Mouse (Mus musculus) lung, embryonic 16.5 days (tissue): Measurements from ENCODE around the gene Spag9. TPM values are rescaled to one million over a fixed set of nuclear protein-coding genes. Genes with fewer than 3 reads are reported as not detected.
"Not testable (repeated sequence)": the region's sequence is repeated elsewhere in the genome, so short reads cannot be mapped to it uniquely, and the experiment has no call there.

Experiments
- ATAC-seq: fragments of 200-750 bp; cut with Nextera tagmentation; 2 replicates; pipeline ENCODE4 v1.8.0; 2017; ENCODE audit warnings: low read depth, mild to moderate bottlenecking, moderate library complexity
- H3K27ac ChIP-seq: fragments of 300-500 bp; sonication (generic); 2 replicates; pipeline ENCODE4 v1.5.1; 2014; ENCODE audit warnings: mild to moderate bottlenecking, control low read depth, low read length
- H3K27me3 ChIP-seq: fragments of 300-500 bp; sonication (generic); 2 replicates; pipeline ENCODE4 v1.6.1; 2014; ENCODE audit warnings: low read depth, low read length, mixed read lengths; ENCODE audit not compliant: control insufficient read depth, insufficient read depth
- H3K36me3 ChIP-seq: fragments of 300-500 bp; sonication (generic); 2 replicates; pipeline ENCODE4 v1.6.1; 2014; ENCODE audit warnings: low read length; ENCODE audit not compliant: control insufficient read depth, insufficient read depth
- H3K4me1 ChIP-seq: fragments of 300-500 bp; sonication (generic); replicated peaks from 2 replicates; pipeline ENCODE4 v1.6.1; 2014; ENCODE audit warnings: low read length, mixed read lengths; ENCODE audit not compliant: control insufficient read depth, insufficient read depth
- H3K4me2 ChIP-seq: fragments of 300-500 bp; sonication (generic); 2 replicates; pipeline ENCODE4 v1.6.1; 2014; ENCODE audit warnings: low read depth, low read length, control low read depth
- H3K4me3 ChIP-seq: fragments of 300-500 bp; sonication (generic); 2 replicates; pipeline ENCODE4 v1.5.1; 2014; ENCODE audit warnings: mild to moderate bottlenecking, low read length, control low read depth
- H3K9ac ChIP-seq: fragments of 300-500 bp; sonication (generic); 2 replicates; pipeline ENCODE4 v1.6.1; 2014; ENCODE audit warnings: low read length, control low read depth
- H3K9me3 ChIP-seq: fragments of 300-500 bp; sonication (generic); 2 replicates; pipeline ENCODE4 v1.6.1; 2016; ENCODE audit warnings: low read length; ENCODE audit not compliant: control insufficient read depth
- WGBS: fragments of 180-500 bp; shearing (Covaris S2); extraction: QIAGEN DNeasy Blood & Tissue Kit; methylation state at CpG from one replicate; pipeline ENCODE4 v1.1.7; 2014; 5-methylcytosine and 5-hydroxymethylcytosine counted together
- polyA plus RNA-seq: library from polyadenylated mRNA; unstranded; fragments of >200 nt; fragmentation: Nextera tagmentation; extraction: Ambion mirVana; gene quantifications from 2 replicates; pipeline ENCODE4 v1.2.1, GENCODE M21; 2015

Gene Spag9
- polyA plus RNA-seq, 1 experiment from 2014 or later: 36.2 TPM

- Histone ChIP-seq H3K9ac (no peak overlapping the region), H3K36me3 (peaks cover 4% of the 10 kb centered on the region; the same call in 1 of the 2 replicates), H3K27me3 (no peaks in the 10 kb centered on the region), H3K4me1 (no peaks in the 10 kb centered on the region), H3K27ac (no peak overlapping the region), H3K4me3 (no peak overlapping the region), H3K9me3 (no peaks in the 10 kb centered on the region), H3K4me2 (no peak overlapping the region)
- no peak for ATAC-seq
- 96% methylated on average over 5 of the region's 5 CpGs for WGBS
These were observed 68.0 kb downstream of the Spag9 start for GRCm38 (mm10) chr11:94063941-94064340.

- H3K36me3 ChIP-seq: peaks cover 8% of the 10 kb centered on the region
- no peak overlapping the region for H3K4me2 ChIP-seq
- no peak for ATAC-seq
- 67% methylated on average over 2 of the region's 2 CpGs for WGBS
- no peak overlapping the region for H3K27ac ChIP-seq
- no peaks in the 10 kb centered on the region for H3K4me1 ChIP-seq
- H3K4me3 ChIP-seq: no peak overlapping the region
- no peak overlapping the region for H3K9ac ChIP-seq
- no peaks in the 10 kb centered on the region for H3K9me3 ChIP-seq
- no peaks in the 10 kb centered on the region for H3K27me3 ChIP-seq
These were observed 74.6 kb downstream of the Spag9 start for GRCm38 (mm10) chr11:94070455-94070854.

- Histone ChIP-seq H3K9ac (no peak overlapping the region), H3K36me3 (peaks cover 6% of the 10 kb centered on the region), H3K4me2 (no peak overlapping the region), H3K27ac (no peak overlapping the region), H3K4me1 (no peaks in the 10 kb centered on the region), H3K27me3 (no peaks in the 10 kb centered on the region), H3K4me3 (no peak overlapping the region), H3K9me3 (no peaks in the 10 kb centered on the region)
- no peak for ATAC-seq
- WGBS: 79% methylated on average over 4 of the region's 4 CpGs
These were observed 77.4 kb downstream of the Spag9 start for GRCm38 (mm10) chr11:94073283-94073682.

DNA sequence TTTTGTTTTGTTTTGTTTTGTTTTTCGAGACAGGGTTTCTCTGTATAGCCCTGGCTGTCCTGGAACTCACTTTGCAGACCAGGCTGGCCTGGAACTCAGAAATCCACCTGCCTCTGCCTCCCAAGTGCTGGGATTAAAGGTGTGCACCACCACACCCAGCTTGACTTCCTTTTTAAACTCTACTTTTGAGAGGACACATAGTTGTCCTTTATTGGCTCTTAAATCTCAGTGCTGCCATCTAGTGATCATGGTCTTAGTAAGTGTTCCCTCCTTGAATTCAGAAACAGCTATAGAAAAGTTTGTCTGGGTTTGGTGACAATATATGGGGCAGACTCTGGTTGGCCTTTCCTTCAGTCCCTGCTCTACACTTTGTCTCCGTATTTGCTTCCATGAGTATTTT is 91.1 kb downstream of the Spag9 start:
- H3K4me3 ChIP-seq, H3K27me3 ChIP-seq, H3K4me2 ChIP-seq, H3K9ac ChIP-seq, H3K27ac ChIP-seq, H3K9me3 ChIP-seq, ATAC-seq, H3K4me1 ChIP-seq: not testable (repeated sequence)
- H3K36me3 ChIP-seq: peaks cover 29% of the 10 kb centered on the region
- WGBS: 73% methylated on average over 2 of the region's 2 CpGs

DNA sequence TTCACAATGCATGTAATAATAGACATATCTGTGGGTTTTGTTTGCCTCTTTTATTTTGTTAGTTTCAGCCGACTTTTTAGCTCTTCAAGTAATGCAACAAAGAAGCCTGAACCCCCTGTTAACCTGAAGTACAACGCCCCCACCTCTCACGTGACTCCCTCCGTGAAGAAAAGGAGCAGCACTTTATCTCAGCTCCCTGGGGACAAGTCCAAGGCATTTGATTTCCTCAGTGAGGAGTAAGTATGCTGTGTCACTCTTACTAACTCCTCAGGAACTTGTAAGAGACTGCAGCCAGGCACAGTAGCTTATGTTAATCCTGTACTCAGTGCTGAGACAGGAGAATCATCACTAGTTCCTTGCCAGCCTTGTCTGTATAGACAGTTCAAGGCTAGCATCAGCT is 94.6 kb downstream of the Spag9 start:
- peaks cover 26% of the 10 kb centered on the region for H3K36me3 ChIP-seq
- no peak overlapping the region for H3K27ac ChIP-seq
- ATAC-seq: no peak
- H3K27me3 ChIP-seq: no peaks in the 10 kb centered on the region
- H3K4me2 ChIP-seq: no peak overlapping the region
- no peaks in the 10 kb centered on the region for H3K4me1 ChIP-seq
- WGBS: 87% methylated on average over 4 of the region's 4 CpGs
- H3K4me3 ChIP-seq: no peak overlapping the region
- H3K9ac ChIP-seq: no peak overlapping the region
- H3K9me3 ChIP-seq: no peaks in the 10 kb centered on the region

DNA sequence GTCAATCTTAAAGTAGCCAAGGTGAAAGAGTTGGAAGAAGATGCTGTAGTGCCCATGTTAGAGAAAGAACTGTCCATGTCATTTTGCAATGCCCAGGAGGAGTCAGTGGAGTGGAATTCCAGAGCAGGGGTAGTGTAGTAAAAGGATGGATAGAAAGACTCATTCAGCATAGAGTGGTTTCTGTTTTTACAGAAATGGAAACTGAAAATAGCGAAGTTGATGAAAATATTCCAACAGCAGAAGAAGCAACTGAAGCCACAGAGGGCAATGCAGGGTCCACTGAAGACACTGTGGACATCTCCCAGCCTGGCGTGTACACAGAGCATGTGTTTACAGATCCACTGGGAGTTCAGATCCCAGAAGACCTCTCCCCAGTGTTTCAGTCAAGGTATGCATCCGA is 101.6 kb downstream of the Spag9 start:
- Histone ChIP-seq H3K4me3 (no peak overlapping the region), H3K9me3 (no peaks in the 10 kb centered on the region), H3K9ac (no peak overlapping the region), H3K36me3 (peaks cover 24% of the 10 kb centered on the region), H3K4me2 (no peak overlapping the region), H3K27me3 (no peaks in the 10 kb centered on the region), H3K27ac (no peak overlapping the region), H3K4me1 (no peaks in the 10 kb centered on the region)
- no peak for ATAC-seq
- 89% methylated on average over 3 of the region's 3 CpGs for WGBS

DNA sequence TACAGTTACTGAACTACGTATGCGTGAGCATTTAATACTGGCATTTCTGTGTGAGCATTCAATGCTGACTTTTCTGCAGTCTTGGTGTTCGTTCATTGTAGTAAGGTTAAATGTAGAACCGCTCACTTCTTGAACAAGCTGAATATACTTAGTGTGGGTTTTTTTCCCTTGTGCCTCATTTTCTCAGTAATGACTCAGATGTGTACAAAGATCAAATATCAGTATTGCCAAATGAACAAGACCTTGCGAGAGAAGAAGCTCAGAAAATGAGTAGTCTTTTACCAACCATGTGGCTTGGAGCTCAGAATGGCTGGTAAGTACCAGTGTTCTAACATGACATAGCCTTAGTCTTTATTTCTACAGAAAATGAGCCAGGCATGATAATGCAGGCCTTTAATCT is 102.9 kb downstream of the Spag9 start:
- no peak overlapping the region for H3K4me3 ChIP-seq
- no peak overlapping the region for H3K9ac ChIP-seq
- no peaks in the 10 kb centered on the region for H3K9me3 ChIP-seq
- H3K36me3 ChIP-seq: peaks cover 19% of the 10 kb centered on the region
- H3K27me3 ChIP-seq: no peaks in the 10 kb centered on the region
- no peak overlapping the region for H3K4me2 ChIP-seq
- 93% methylated on average over 5 of the region's 5 CpGs for WGBS
- no peak for ATAC-seq
- no peak overlapping the region for H3K27ac ChIP-seq
- no peaks in the 10 kb centered on the region for H3K4me1 ChIP-seq

DNA sequence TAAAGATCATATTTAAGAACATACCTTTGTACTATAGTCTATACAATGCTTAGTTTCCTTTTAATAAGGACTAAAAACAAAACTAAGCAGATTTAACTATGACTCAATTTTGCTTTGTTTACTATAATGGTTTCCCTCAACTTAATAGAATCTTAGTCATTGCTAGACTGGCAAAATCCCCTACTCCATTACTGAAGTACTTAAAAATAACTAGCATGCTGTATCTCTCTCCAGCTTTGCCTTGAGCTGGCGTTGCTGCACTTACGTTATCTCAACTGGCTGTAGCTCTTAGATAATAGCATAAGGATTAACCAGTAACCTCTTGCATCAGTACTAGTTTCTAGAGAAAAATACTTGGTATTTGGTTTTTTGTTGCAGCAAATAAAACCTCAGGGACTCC is 117.9 kb downstream of the Spag9 start:
- H3K4me1 ChIP-seq: no peaks in the 10 kb centered on the region
- H3K9me3 ChIP-seq: no peaks in the 10 kb centered on the region
- ATAC-seq: no peak
- no peak overlapping the region for H3K4me3 ChIP-seq
- H3K9ac ChIP-seq: no peak overlapping the region
- 82% methylated on average over 2 of the region's 2 CpGs for WGBS
- H3K27ac ChIP-seq: no peak overlapping the region
- H3K27me3 ChIP-seq: no peaks in the 10 kb centered on the region
- no peak overlapping the region for H3K4me2 ChIP-seq
- H3K36me3 ChIP-seq: peaks cover 14% of the 10 kb centered on the region; the same call in 1 of the 2 replicates

GRCm38 (mm10) chr11:94115408-94115807 is 119.5 kb downstream of the Spag9 start:
- H3K27me3 ChIP-seq: no peaks in the 10 kb centered on the region
- H3K9me3 ChIP-seq: no peaks in the 10 kb centered on the region
- H3K9ac ChIP-seq: no peak overlapping the region
- no peaks in the 10 kb centered on the region for H3K4me1 ChIP-seq
- H3K4me2 ChIP-seq: no peak overlapping the region
- 95% methylated on average over 5 of the region's 5 CpGs for WGBS
- H3K36me3 ChIP-seq: peaks cover 12% of the 10 kb centered on the region; the same call in 1 of the 2 replicates
- H3K27ac ChIP-seq: no peak overlapping the region
- no peak overlapping the region for H3K4me3 ChIP-seq
- ATAC-seq: no peak

- Histone ChIP-seq H3K4me1 (no peaks in the 10 kb centered on the region), H3K4me2 (no peak overlapping the region), H3K27ac (no peak overlapping the region), H3K9me3 (no peaks in the 10 kb centered on the region), H3K27me3 (no peaks in the 10 kb centered on the region), H3K36me3 (peaks cover 15% of the 10 kb centered on the region), H3K4me3 (no peak overlapping the region), H3K9ac (no peak overlapping the region)
- 92% methylated on average over 7 of the region's 7 CpGs for WGBS
- no peak for ATAC-seq
These were observed 120.8 kb downstream of the Spag9 start for GRCm38 (mm10) chr11:94116655-94117054.
